Mouse (Mus musculus) left cerebral cortex, adult 8-10 months (tissue): ENCODE data around the gene Fes. TPM values are rescaled to one million over a fixed set of nuclear protein-coding genes. Genes with fewer than 3 reads are reported as not detected.
A peak's percentile ranks its signal among the peaks of the same experiment; 100 is the strongest.

Experiments used
- DNase-seq, 2 experiments: peaks; one replicate each; pipeline ENCODE4 v3.0.0; 2022; ENCODE audit warnings: low spot score in 2 of 2
- total RNA-seq, 4 experiments: library from RNA; stranded (reverse); gene quantifications; 2 replicates each; pipeline ENCODE4 v1.2.4; 2022

The Fes gene
- total RNA-seq, 4 experiments from 2014 or later: 4.5 to 10.5 (median 6.9) TPM

DNA sequence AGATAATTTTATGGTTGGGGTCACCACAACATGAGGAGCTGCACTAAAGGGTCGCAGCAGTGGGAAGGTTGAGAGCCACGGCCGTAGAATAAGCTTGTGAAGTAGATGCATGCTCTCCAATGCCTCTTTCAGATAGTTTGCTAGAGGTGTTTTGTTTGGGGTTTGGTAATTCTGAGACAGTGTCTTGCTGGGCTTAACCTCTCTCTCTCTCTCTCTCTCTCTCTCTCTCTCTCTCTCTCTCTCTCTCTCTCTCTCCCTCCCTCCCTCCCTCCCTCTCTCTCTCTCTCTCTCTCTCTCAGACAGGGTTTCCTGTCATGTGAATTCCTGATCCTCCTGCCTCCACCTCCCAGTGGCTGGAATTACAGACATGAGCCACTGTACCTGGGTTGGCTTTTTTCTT, 13.0 kb downstream of the Fes start:
- no peak for DNase-seq

DNA sequence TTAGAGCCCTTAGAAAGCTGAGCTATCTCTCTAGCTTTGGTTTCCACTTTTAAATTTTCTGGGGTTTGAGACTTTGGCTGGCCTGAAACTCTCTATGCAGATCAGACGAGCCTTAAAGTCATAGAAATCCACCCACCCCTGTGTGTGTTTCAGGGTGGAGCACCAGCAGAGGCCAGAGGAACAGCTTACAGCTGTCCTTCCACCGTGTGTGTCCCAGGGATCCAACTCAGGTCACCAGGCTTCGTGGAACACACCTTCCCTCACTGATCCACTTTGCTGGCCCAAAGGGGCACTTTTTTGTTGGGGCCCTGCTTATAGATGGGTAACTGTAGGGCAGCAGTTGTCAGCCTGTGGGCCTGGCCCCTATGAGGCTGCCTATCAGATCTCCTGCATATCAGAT, 13.5 kb downstream of the Fes start:
- no peak for DNase-seq

DNA sequence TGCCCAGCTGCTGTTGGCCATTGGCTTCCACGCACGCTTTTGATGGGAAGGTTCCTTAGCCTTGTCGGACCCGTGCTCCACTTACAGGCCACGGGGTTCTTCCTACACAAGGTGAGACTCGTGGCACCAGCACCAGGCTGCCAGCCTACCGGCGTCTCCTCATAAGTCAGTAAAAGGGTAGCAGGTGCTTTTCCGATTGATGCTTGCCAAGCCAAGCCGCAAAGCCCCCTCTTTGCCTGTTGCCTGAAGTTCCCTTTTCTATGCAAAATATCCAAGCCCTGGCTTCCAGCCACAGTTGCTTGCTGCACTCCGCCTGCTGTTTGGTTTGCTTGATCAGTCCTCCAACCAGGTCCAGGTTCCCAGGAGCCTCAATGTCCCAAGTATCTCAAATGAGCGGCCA, 13.9 kb downstream of the Fes start:
- no peak for DNase-seq

DNA sequence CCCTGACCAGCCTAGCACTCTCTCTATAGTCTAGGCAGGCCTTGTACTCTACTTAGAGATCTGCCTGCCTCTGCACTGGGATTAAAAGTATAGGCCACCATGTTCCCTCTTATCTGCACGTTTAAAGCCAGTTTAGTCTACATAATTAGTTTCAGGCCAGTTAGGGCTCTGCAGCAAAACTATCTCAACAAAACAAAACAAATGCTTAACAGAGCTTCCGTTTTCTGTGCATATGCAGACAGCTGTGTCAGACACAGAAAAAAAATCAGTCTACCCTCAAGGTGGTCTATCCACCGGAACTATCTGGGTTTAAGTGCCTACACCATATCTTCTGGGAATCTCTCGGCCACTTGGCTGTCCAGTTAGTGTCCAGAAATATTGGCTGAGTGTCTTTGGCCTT, 14.4 kb downstream of the Fes start:
- DNase-seq: no peak

DNA sequence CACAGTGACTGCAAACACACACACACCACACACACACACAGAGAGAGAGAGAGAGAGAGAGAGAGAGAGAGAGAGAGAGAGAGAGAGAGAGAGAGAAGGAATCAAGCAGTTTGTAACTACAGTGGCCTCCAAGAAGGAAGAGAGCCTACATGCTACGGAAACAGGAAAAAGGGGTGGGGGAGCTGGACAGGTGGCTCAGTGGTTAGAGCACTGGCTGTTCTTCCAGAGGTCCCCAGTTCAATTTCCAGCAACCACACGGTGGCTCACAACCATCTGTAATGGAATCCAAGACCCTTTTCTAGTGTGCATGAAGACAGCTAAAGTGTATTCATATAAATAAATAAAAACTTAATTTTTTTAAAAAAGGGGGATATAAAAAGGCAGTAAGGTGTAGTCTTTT, 15.1 kb downstream of the Fes start:
- DNase-seq: no peak

DNA sequence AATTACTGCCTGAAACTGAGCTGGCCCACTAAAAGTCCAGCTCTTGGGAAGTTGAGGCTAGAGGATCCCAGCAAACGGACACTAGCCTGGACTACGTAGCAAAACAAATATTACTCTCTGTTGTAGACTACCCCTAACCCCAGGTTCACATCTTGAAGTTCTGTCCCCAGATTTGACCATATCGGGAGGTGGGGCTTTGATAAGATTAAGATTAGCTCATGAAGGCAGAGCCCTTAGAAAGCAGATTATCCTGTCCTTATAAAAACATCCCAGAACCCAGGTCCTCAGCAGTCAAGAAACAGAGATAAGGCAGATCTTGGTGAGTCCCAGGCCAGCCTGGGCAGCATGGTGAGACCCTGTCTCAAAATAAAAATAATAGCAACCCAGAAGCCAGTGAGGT, 15.6 kb downstream of the Fes start:
- DNase-seq: no peak

DNA sequence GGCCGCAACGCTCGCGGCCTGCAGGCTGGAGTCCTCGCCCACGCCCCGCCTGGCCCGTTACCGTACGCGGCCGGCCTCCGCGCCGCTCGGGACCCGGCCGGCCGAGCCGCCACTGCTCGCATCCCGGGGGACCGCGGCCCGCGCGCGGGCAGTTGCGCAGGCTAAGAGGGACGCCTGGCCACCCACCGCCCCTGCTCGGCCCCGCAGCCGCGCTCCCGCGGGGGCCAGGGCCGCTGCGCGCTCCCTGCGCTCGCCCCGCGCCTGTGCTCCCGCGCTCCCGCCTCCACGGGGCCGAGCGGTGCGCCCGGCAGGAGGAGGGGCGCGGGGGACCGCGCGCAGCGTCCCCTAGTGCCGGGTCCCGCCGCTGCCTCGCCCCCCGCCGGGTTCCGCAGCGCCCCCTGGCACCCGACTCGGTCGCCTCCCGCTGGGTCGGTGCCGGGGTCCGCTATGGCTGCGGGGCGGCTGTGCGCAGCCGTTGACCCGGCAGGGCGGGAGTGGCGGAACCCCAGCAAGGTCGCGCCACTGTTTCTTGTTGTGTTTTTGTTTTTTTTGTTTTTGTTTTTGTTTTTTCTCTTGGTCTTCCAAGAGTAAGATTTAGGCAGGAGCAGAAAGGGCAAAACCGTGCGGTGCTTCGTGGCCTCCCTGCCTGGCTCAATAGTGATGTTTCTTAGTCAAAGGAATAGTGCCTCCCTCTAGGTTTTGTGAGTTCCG, 16.6 kb downstream of the Fes start, which contains the start of gene Man2a2:
TSS of gene Man2a2 (minus strand) at position 335 of the 711 bp plus-strand sequence.
- DNase-seq: peak; percentile 50 to 51

DNA sequence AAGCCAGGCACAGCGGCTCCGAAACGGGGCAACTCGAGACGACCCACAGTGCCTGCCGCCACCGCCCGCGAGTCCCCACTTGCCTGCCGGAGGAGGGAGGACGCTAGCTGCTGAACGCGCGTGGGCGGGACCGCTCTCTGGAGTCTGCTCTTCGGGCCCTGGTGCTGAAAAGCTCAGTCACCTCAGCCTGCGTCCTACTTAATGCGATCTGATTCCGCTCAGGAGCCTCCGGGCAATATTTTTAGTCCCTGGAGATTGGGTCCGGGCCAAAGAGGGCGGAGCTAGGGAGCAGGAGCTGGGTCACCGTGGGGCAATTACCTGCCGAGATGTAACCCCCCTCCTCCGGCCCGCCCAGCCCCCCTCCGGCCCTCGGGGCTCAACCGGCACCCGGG, 17.1 kb downstream of the Fes start:
- DNase-seq: peak; percentile 73 to 89

DNA sequence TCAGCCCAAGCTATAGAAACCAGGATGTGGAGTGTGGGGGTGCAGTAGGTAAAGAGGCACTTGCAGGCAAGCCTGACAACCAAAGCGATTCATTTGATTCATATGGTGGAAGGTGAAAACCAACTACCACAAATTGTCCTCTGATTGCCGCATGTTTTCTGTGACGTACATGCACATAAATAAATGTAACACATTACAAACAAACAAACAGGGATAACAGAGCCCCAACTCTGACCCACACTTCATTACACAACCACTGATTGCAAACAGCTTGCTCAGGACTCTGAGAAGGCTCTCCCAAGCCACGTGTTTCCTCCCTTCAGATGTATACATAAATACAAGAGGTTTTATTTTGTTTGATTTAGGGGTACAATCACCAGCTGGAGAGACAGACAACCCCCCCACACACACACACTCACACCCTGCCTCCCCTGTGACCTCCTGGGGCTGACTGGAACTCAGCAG, 17.7 kb downstream of the Fes start:
- no peak for DNase-seq

DNA sequence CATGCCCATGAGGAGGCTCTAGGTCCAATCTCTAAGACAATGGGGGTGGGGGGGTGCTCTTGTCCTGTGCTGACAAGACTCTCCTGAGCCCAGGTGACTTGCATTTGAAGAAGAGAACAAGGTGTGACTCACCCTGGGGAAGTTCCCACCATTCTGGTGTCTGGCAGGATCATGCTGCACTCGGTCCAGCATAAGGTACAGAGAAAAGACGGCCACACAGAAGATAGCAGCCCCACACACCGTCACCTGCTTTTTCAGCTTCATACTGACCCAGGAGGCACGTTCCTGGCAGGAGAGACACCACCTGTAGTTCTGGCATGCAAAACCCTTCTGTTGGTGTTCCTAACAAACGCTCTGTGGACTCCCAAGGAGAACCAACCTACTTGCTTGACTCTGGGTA, 18.3 kb downstream of the Fes start:
- DNase-seq: no peak

DNA sequence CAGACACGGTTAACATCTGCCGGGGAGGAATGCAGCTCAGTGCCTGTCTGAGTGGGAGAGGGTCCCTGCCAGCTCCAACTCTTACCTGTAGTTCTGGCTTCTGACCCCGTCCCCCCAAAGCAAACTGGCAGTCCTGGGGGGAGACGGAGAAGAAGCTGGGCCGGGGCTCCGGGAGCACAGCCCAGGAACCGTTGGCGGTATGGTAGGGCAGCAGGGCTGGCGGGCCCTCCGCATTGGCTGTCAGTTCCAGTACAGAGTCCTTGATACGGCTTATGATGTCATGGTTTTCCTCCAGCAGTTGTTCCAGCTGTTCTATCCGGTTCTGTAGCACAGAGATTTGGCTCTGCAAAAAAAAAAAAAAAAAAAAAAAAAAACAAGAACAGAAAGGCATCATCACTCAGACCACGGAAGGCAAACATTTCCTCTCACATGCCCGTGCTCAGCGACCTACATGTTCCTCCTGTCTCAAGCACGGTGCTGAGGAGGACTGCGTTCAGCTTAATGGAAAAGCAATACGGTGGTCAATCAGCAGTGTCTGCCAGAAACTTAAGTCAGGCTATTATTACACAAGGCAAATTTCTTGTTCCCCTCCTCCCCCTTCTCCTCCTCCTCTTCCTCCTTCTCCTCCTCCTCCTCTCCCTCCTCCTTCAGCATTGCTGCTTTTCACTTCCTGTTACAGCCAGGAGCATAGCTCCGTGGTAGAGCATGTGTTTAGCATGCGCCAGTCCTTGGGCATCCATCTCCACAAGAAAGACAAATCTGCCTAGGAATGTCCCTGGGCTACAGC, 18.9 kb downstream of the Fes start:
- DNase-seq: no peak

DNA sequence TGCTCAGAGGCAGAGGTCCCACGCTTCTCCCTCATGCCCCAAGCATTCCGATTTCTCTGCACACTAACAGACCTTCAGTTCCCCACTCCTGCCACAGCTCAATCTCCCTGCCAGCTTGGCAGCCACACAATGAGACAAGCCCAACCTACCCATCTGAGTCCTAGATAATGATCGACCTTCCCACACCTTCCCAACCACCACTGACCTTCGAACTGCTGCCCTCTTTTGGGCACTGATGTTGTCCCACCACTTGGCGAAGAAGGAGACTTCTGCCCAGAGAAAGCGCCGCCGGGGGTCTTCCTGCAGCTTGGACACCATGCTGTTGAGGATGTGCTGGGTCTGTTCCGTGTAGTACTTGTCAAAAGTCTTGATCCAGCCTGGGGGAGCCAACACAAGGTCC, 19.7 kb downstream of the Fes start:
- DNase-seq: no peak

DNA sequence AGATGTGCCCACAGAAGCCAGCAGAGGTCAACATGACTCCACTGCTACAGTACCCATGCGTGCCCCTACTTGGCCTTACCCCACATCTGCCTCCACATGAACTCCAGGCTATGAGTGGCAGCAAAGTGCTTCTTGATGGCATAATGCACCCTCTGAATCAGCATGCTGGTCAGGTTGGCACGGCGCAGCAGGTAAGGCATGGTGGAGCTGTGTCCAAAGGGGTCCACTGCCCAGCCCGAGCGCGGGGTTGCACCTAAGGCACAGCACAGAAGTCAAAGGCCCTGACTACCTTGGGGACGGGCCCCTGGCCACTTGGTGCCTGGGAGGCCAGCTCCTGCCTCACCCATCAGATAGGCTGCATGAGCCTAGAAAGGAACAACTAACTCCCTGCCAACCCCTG, 20.5 kb downstream of the Fes start:
- no peak for DNase-seq

DNA sequence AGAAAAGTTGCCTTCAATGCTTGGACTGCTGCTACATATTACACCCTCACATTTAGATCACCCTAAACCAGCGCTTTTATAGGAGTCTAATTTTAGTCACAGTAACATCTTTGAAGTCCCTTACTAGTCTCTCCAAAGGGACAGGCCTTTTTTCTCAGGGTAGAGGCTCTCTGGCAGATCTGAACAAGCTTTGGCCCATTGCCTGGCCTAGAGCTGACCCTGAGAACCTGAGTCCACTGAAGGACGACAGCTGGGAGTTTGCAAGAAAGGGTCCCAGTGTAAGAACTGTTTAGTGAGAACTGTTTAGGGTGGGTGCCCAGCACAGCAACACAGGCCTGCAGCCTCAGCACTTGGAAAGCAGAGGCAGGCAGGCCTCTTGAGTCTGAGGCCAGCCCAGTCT, 22.0 kb downstream of the Fes start:
- DNase-seq: no peak

DNA sequence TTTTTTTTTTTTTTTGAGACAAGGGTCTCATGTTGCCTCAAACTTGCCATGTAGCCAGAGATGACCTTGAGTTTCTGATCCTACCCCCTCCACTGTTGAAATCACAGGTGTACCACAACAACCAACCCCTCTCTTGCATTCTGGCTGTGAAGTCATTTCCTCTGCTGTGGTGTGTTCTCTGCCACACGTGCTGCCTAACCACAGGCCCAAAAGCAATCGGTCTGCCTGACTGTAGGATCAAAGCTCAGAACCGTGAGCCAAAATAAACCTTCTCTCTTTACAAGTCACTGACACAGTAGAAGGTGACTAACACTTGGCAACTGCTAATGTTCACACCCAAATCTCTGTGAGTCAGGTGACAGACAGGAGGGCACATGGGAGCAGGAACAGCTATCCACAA, 27.3 kb downstream of the Fes start:
- no peak for DNase-seq

DNA sequence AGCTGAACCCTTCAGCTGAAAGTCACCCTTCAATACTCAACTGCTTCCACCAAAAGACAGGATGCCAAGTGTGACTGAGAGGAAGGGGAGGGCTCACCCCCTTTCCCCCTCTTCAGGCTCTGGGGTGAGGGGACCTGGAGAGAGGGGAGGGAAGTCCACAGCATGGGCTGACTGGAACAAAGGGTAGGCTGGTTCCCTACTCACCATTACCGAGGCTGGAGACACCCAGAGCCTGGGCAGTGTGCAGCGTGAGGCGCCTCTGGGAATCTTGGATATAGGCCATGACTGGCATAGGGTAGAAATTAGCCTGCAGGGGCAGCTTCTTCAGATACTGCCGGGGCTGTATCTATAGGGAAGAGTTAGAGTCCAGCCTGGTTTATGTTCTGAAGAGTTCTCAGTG, 29.7 kb downstream of the Fes start:
- no peak for DNase-seq

DNA sequence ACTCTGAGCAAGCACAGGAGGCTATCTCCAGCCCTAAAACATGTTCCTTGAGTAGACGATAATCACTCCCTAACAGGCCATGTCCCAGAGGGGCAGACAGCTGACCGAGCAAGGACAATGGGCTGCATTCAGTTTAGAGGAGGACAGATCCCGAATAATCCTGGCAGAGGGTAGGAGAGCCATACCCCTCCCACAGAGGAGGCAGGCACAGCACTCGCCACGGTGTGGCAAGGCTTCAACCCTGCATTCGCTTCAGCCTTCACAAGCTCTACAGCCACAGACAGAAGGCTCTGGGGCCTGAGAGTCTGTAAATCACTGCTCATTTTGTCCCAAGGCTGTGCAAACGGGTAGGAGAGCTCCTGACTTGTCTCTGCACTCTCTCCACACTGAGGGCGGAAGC, 30.6 kb downstream of the Fes start:
- peak in 1 of 2 experiments; percentile 60 for DNase-seq

DNA sequence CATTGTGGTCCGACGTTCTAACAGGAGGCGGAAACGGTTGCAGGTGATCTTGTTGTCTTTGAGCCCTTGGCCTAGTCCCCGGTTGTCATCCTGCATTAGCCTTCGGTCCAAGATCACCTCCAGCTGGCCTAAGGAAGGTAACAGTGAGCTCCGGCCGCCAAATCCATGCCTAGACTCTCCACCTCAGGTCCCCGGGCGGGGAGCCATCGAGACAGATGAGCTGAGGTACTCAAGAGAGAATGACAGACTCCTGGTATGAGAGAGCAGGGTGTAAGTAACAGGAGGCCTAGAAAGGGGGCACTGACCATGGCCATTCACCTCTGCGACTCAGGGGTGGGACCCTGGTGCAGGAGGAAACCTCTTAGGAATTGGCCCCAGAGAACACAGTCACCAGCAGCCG, 31.4 kb downstream of the Fes start:
- no peak for DNase-seq

DNA sequence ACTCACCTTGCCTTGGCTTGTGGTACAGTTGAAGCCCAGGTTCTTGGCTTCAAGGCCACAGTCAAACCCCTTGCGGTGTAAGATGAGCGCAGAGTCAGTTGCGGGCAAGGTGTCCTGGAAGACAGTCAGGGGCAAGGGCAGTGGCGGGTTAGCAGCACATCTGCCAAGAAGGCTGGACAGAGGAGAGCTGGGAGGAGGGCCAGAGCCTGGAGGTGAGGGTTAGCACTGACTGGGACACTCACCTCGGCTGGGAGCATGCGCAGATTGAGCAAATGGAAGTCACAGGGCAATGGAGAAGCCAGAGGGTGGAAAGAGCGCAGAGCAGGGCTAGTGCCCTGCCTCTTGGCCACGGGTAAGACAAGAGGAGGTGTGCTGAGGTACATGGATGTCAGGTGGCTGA, 34.8 kb downstream of the Fes start:
- DNase-seq: no peak

DNA sequence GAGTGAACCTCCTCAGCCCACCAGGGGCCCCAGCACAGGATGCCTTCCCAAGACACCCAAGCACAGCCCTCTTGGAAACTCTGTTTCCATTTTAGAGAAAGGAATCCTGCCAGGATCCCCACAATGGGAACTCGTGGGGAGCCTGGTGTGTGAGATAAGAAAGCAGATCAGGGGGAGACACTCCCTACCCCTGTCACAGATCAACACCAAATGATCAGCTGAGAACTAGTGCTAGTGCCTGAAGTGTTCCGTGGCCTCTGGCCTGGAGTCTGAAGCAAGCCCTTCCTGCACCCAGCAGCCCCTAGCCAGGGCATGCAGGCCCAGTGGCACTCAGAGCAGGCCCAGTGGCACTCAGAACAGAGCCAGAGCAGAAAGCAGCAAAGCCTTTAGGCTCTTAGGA, 36.9 kb downstream of the Fes start:
- DNase-seq: no peak

DNA sequence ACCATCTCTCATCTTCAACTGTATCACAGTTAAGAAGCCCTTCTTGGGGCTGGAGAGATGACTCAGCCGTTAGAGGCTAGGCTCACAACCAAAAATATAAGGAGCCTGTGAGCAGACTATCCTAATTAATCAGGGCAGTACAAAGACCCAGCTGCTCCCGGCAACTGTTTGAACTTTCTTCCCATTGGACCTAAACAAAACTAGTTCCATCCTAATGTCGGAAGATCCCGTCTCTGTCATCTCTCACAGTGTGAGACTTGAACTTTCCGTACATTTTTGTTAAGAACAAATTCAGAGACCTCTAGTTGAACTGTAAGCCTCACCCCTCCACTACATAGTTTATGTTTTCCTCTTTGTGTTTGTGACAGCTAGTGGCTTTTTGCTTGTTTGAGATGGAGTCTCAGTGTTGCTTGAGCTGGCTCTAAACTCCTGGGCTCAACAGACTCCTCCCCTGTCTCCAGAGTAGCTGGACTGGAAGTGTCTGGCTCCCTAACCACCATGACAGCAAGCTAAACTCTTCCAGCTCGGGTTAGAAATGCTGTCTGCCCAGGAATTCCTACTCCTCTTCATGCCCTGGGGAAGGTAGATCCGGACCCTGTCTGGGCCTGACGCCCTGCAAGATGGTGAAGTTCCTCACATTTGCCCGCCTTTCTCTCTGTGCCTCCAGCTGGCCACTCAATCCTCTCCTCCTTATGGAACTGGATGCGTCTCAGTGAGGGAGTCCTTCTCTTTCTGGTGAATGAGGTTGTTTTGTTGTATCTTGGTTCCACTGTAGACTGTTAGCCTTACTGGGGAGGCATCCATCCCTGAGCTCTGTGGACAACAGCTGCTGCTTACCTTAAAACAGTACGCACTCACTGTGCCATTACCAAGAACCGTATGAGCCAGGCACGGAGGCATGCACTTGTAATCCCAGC, 39.8 kb downstream of the Fes start:
- no peak for DNase-seq

DNA sequence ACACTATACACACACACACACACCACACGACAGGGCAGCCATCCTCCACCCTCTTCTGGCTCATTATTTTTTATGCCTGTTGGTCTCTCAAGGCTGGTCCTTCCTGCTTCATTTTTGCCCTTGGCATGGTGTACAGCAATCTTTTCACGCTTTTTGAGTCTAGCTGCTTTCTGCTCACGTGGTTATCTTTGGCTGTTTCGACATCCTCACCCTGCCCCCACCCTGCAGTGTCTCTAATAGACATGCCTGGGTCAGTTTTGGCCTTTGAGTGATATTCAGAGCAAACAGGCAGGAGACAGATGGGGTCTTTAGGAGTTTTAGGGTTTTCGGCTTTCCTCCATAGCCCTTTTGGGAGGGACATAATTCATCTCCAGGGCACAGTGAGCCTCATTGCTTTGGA, 40.9 kb downstream of the Fes start:
- no peak for DNase-seq
